Mouse (Mus musculus) thymus, adult 2 months (tissue): ENCODE measurements around the gene Gm12248.

ENCODE experiments used
- CTCF ChIP-seq: fragments of 200-500 bp; IDR thresholded peaks from 2 replicates; pipeline ENCODE4 v1.5.1; 2012; ENCODE audit warnings: mild to moderate bottlenecking, control low read depth, low read length, moderate library complexity, borderline replicate concordance; ENCODE audit not compliant: control insufficient read depth, poor library complexity, insufficient read depth; ENCODE audit errors: extremely low read depth
- POLR2A ChIP-seq: fragments of 200-500 bp; IDR thresholded peaks from 2 replicates; pipeline ENCODE4 v1.6.1; 2012; ENCODE audit warnings: mild to moderate bottlenecking, low read length, control low read depth, moderate library complexity; ENCODE audit not compliant: control insufficient read depth, poor library complexity, insufficient read depth; ENCODE audit errors: extremely low read depth

DNA sequence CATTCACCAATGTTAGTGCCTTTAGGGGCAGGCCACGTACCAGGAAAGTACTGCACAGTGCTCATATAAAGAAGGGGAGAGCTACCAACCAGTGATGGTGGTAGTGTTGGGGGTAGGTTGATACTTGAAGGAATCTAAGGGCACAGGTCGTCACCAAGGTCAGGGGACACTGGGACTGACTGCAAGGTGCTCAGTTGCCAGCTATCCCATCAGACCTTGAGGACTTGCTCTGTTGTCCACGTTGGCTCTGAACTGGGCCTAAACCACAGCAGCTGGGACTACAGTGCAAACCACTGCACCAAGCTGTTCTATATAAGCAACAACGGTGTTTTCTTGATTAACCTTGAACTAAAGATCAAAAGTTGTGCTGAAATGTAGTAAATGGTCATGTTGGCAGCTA, 30.3 kb downstream of the Gm12248 start:
- no peak for TF ChIP-seq CTCF
- no peak for TF ChIP-seq POLR2A
